Mouse (Mus musculus) heart, adult 2 months (tissue): ENCODE measurements around the gene Ckap4. TPM values are rescaled to one million over a fixed set of nuclear protein-coding genes. Genes with fewer than 3 reads are reported as not detected.

Experiments used
- DNase-seq, 2 experiments: peaks; one replicate each; pipeline ENCODE4 v3.0.0; 2021
- H3K27ac ChIP-seq: fragments of 200-600 bp; 2 replicates; pipeline ENCODE4 v1.8.1; 2022
- H3K27me3 ChIP-seq: fragments of 200-500 bp; 2 replicates; pipeline ENCODE4 v1.6.1; 2012; ENCODE audit warnings: mild to moderate bottlenecking, low read length, inconsistent platforms, mixed read lengths; ENCODE audit not compliant: control insufficient read depth, insufficient read depth
- H3K36me3 ChIP-seq: fragments of 200-500 bp; 2 replicates; pipeline ENCODE4 v1.6.1; 2012; ENCODE audit warnings: low read length, inconsistent platforms; ENCODE audit not compliant: control insufficient read depth, insufficient read depth
- H3K4me1 ChIP-seq: fragments of 200-500 bp; 2 replicates; pipeline ENCODE4 v1.6.1; 2011; ENCODE audit warnings: low read length; ENCODE audit not compliant: control insufficient read depth, insufficient read depth
- H3K4me3 ChIP-seq: fragments of 200-600 bp; 2 replicates; pipeline ENCODE4 v1.8.1; 2022
- H3K79me2 ChIP-seq: fragments of 200-500 bp; replicated peaks from 2 replicates; pipeline ENCODE4 v1.6.1; 2012; ENCODE audit warnings: mild to moderate bottlenecking, inconsistent platforms, low read length, moderate library complexity, mixed read lengths; ENCODE audit not compliant: control insufficient read depth, insufficient read depth
- H3K9ac ChIP-seq: fragments of 200-500 bp; 2 replicates; pipeline ENCODE4 v1.6.1; 2012; ENCODE audit warnings: low read depth, mild to moderate bottlenecking, control low read depth, inconsistent platforms, low read length, mixed read lengths
- CTCF ChIP-seq: fragments of 200-600 bp; IDR thresholded peaks from 2 replicates; pipeline ENCODE4 v1.8.1; 2022; ENCODE audit warnings: antibody characterized with exemption, mild to moderate bottlenecking, moderate library complexity
- EP300 ChIP-seq: fragments of 200-500 bp; IDR thresholded peaks from 2 replicates; pipeline ENCODE4 v1.6.1; 2011; ENCODE audit warnings: low read depth, low read length, control low read depth; ENCODE audit not compliant: insufficient read depth
- POLR2A ChIP-seq: fragments of 200-500 bp; IDR thresholded peaks from 2 replicates; pipeline ENCODE4 v1.6.1; 2011; ENCODE audit warnings: mild to moderate bottlenecking, low read depth, low read length, control low read depth; ENCODE audit not compliant: insufficient read depth
- WGBS: fragments of 180-500 bp; shearing (Covaris S2); methylation state at CpG from one replicate; pipeline ENCODE4 v1.1.7; 2018; 5-methylcytosine and 5-hydroxymethylcytosine counted together
- intact Hi-C: fragments of 180-260 bp; cut with DNase I; formaldehyde crosslinking; loops from one replicate; pipeline ENCODE4 v1.15.1; 2025
- polyA plus RNA-seq: library from polyadenylated mRNA; depleted of rRNA; stranded (reverse); fragments of >200 nt; gene quantifications from 2 replicates; pipeline ENCODE4 v1.2.3, GENCODE M21; 2012
- total RNA-seq, 2 experiments: library from RNA; stranded (reverse); gene quantifications; 2 replicates each; pipeline ENCODE4 v1.2.3; 2021

Ckap4 gene
- total and polyA plus RNA-seq, 3 experiments: 17.2 to 31.4 (median 29.9) TPM

DNA sequence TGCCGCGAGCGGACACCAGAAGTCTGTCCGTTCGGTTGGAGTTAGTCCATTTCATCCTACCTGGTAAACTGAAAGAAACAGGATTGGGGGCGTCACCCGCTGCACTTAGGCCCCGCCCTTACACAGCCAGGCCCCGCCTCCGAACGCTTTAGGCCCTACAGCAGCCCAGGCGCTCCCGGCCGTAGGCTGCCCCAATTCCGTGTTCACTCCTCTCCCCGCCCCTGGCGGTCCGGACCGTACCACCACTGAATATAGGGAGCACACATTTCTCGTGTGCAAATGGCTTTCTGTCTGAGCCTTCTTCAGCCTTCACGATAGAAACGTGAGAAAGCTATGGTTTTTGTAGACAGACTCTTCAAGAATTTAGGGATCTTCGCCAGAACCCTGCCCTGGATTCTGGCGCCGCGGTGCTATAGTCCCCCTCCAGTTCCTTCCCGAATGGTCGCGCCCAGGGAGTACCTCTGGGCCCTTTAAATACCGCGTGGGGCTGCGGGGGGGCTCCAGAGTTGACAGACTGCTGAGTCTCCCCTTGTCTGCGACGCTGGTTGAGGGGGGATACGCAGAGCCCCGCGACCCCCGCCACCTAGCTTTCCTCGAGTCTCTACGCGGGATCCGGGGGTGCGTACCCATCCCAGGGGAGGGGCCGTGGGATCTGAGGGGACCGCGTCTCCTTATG is 42.7 kb upstream of the Ckap4 start, which contains the start of gene Tcp11l2:
Gene Tcp11l2, plus strand, starts transcription at position 232 of the 676 bp plus-strand sequence.
- under 1% methylated on average over 46 of the region's 46 CpGs for WGBS
- intact Hi-C loops: loop anchor here (1.0 to 2.0 kb wide), 2 partner anchors 40 to 46 kb away; partner anchors contain the start of gene Polr3b
- peaks cover 16% of the 10 kb centered on the region for H3K4me1 ChIP-seq
- H3K4me3 ChIP-seq: peak within 1 kb of the TSS; percentile 97
- H3K27me3 ChIP-seq: no peaks in the 10 kb centered on the region
- H3K27ac ChIP-seq: peak within 1 kb of the TSS; percentile 100
- TF ChIP-seq POLR2A: peak; percentile 85
- TF ChIP-seq EP300: no peak
- peak; percentile 19; the same call in 1 of the 2 replicates for TF ChIP-seq CTCF
- peak; percentile 96 for DNase-seq
- peaks cover 25% of the 10 kb centered on the region for H3K36me3 ChIP-seq
- peaks cover 8% of the 10 kb centered on the region for H3K79me2 ChIP-seq
- H3K9ac ChIP-seq: peak within 1 kb of the TSS; percentile 96

DNA sequence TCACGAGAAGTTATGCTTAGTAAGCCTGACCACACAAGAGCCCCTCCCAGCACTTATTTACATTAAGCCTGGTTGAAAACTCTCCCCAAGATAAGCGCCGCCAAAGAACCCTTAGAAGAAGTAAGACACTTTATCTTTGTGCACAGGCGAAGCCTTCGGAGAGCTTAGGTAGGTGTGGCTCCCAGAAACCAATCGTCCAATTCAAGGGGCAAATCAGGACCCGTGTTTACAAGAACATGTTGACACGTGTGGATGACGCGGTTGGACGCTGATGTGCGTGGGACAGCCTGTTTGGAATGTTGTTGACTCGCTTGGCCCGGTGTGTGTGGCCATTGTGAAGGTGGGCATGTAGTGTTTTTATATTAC is 42.1 kb upstream of the Ckap4 start:
- intact Hi-C loops: loop anchor here (1.0 to 2.0 kb wide), 2 partner anchors 40 to 47 kb away; partner anchors contain the start of gene Polr3b
- H3K36me3 ChIP-seq: peaks cover 22% of the 10 kb centered on the region
- peak overlapping the region; percentile 100 for H3K27ac ChIP-seq
- DNase-seq: no peak
- under 1% methylated on average over 14 of the region's 14 CpGs for WGBS
- no peak for TF ChIP-seq CTCF
- peak; percentile 84 for TF ChIP-seq EP300
- peak overlapping the region; percentile 43 for H3K9ac ChIP-seq
- H3K79me2 ChIP-seq: peaks cover 8% of the 10 kb centered on the region
- no peaks in the 10 kb centered on the region for H3K27me3 ChIP-seq
- H3K4me3 ChIP-seq: peak overlapping the region; percentile 97
- H3K4me1 ChIP-seq: peaks cover 11% of the 10 kb centered on the region

DNA sequence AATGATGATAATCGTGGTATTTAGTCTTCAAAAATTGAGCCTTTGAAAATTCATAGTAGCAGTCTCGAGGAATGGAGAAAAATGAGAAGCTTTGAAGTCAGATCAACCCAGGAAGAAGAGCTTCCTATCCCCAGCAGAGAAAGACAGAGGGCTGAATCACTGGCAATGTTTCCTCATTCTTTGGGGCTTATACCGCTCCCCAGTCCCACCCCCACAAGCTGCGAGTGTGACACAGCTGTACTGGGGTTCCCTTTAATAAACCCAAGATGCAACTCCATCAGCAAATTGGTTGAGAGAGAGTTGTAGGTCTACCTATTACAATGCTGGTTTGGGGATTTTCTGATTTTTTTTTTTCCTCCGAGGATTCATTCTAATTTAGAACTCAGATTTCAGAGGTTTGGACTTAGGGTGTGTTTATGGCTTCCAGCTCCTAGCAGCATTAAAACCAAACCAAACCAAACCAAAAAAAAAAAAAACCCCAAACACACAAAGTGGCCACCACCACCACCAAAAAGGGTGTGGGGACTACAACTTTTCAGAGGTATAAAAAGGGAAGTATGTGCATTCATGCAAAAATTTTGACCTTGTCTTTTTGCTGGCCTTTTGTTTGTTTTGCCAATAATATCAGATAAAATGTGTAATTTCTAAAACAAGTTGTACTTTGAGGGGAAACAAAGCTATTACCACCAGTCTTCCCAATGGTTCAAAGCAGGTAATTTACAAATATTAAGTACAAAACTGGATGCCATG is 40.0 kb upstream of the Ckap4 start:
- Histone ChIP-seq H3K4me1 (peaks cover 6% of the 10 kb centered on the region), H3K36me3 (peaks cover under 1% of the 10 kb centered on the region), H3K27me3 (no peaks in the 10 kb centered on the region), H3K27ac (no peak overlapping the region), H3K79me2 (peaks cover 8% of the 10 kb centered on the region), H3K4me3 (no peak overlapping the region), H3K9ac (no peak overlapping the region)
- intact Hi-C loops: no loop called here
- WGBS: 45% methylated on average over 5 of the region's 5 CpGs
- DNase-seq: no peak
- TF ChIP-seq EP300 (no peak), POLR2A (no peak), CTCF (no peak)

DNA sequence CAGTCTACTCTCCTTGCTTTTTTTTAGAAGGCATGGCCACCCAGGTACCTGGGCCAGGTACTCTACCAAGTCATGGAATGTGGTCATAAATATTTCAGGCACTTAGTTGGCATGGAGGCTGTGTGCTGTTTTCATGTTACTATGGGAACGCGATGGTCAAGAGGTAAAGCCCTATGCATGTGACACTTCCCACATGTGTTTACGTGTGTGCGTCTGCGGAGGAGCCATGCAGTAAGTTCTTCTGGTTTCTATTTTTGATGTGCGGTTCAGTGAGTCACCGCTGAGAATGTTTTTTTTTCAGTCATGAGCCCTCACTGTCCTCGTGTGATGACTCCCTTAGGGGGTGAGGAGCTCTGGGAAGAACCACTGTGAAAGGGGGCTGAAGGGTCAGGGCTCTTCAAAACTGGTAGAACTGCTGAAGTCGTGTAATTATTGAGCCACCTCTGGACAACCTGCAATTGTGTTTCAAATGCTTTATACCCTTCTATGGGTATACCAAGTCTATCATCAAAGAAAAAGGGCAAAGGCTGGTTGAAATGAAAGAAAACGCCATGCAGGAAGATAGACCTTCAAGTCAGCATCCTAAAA is 37.3 kb upstream of the Ckap4 start:
- no peak overlapping the region for H3K27ac ChIP-seq
- H3K36me3 ChIP-seq: no peaks in the 10 kb centered on the region
- H3K27me3 ChIP-seq: no peaks in the 10 kb centered on the region
- DNase-seq: no peak
- H3K79me2 ChIP-seq: no peaks in the 10 kb centered on the region
- H3K4me1 ChIP-seq: no peaks in the 10 kb centered on the region
- TF ChIP-seq EP300 (no peak), POLR2A (no peak), CTCF (no peak)
- H3K9ac ChIP-seq: no peak overlapping the region
- intact Hi-C loops: no loop called here
- 65% methylated on average over 10 of the region's 10 CpGs for WGBS
- H3K4me3 ChIP-seq: no peak overlapping the region

DNA sequence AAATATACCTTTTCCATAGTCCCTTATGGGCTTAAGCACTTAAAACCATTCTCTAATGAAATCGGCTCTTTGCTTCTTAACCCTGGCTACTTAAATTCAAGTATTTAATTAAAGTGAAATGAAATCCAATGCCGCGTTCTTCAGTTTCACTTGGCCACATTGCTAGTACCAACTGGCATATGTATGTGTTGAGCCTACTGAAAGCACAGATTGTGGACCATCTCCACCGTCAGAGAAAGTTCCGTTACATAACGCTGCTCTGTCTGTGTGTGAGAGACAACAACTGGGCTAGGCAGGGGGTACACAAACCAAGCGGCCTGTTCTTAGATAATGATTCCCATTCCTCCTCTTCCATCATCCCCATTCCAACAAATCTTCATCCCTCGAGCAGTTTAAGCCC is 30.6 kb upstream of the Ckap4 start:
- H3K27me3 ChIP-seq: no peaks in the 10 kb centered on the region
- no peaks in the 10 kb centered on the region for H3K36me3 ChIP-seq
- intact Hi-C loops: no loop called here
- H3K4me3 ChIP-seq: no peak overlapping the region
- no peak for TF ChIP-seq POLR2A
- no peak for TF ChIP-seq CTCF
- TF ChIP-seq EP300: no peak
- H3K79me2 ChIP-seq: no peaks in the 10 kb centered on the region
- peaks cover 4% of the 10 kb centered on the region for H3K4me1 ChIP-seq
- H3K27ac ChIP-seq: no peak overlapping the region
- no peak overlapping the region for H3K9ac ChIP-seq
- WGBS: 82% methylated on average over 8 of the region's 8 CpGs
- DNase-seq: no peak
